Mouse (Mus musculus) adrenal gland, adult 2 months (tissue): ENCODE results near the gene Fam155a. TPM values are rescaled to one million over a fixed set of nuclear protein-coding genes. Genes with fewer than 3 reads are reported as not detected.

Source experiments
- DNase-seq: peaks from one replicate; pipeline ENCODE4 v3.0.0; 2021
- polyA plus RNA-seq: library from polyadenylated mRNA; depleted of rRNA; stranded (reverse); fragments of >200 nt; gene quantifications from 2 replicates; pipeline ENCODE4 v1.2.3, GENCODE M21; 2012
- total RNA-seq, 2 experiments: library from RNA; stranded (reverse); gene quantifications; 2 replicates each; pipeline ENCODE4 v1.2.3; 2021

Fam155a gene
- total and polyA plus RNA-seq, 3 experiments = 6.8 to 12.8 (median 9.3) TPM

- no peak for DNase-seq
These were observed 506.6 kb downstream of the Fam155a start for GRCm38 (mm10) chr8:9264378-9264777.

GRCm38 (mm10) chr8:9261527-9261926 is 509.4 kb downstream of the Fam155a start:
- no peak for DNase-seq

- DNase-seq = no peak
These were observed 515.6 kb downstream of the Fam155a start for GRCm38 (mm10) chr8:9255316-9255715.

GRCm38 (mm10) chr8:9252991-9253390 is 518.0 kb downstream of the Fam155a start:
- no peak for DNase-seq

- no peak for DNase-seq
These were observed 522.7 kb downstream of the Fam155a start for GRCm38 (mm10) chr8:9248109-9248821.

GRCm38 (mm10) chr8:9245994-9246393 is 525.0 kb downstream of the Fam155a start:
- no peak for DNase-seq

GRCm38 (mm10) chr8:9240996-9241395 is 530.0 kb downstream of the Fam155a start:
- no peak for DNase-seq

GRCm38 (mm10) chr8:9239741-9240140 is 531.2 kb downstream of the Fam155a start:
- DNase-seq = no peak

- no peak for DNase-seq
These were observed 532.0 kb downstream of the Fam155a start for GRCm38 (mm10) chr8:9238974-9239373.

- DNase-seq = peak; percentile 84
These were observed 537.5 kb downstream of the Fam155a start for GRCm38 (mm10) chr8:9233326-9233919.

- peak; percentile 56 for DNase-seq
These were observed 543.0 kb downstream of the Fam155a start for GRCm38 (mm10) chr8:9227779-9228464.

GRCm38 (mm10) chr8:9226767-9227166 is 544.2 kb downstream of the Fam155a start:
- no peak for DNase-seq

- no peak for DNase-seq
These were observed 559.2 kb downstream of the Fam155a start for GRCm38 (mm10) chr8:9211751-9212150.

- DNase-seq = no peak
These were observed 563.4 kb downstream of the Fam155a start for GRCm38 (mm10) chr8:9207505-9208051.

GRCm38 (mm10) chr8:9204345-9205067 is 566.5 kb downstream of the Fam155a start:
- DNase-seq = no peak

- DNase-seq = no peak
These were observed 570.9 kb downstream of the Fam155a start for GRCm38 (mm10) chr8:9200099-9200498.

- DNase-seq = no peak
These were observed 579.3 kb downstream of the Fam155a start for GRCm38 (mm10) chr8:9191682-9192081.

GRCm38 (mm10) chr8:9188616-9189015 is 582.3 kb downstream of the Fam155a start:
- no peak for DNase-seq

- no peak for DNase-seq
These were observed 585.8 kb downstream of the Fam155a start for GRCm38 (mm10) chr8:9185200-9185599.

GRCm38 (mm10) chr8:9182461-9182860 is 588.5 kb downstream of the Fam155a start:
- DNase-seq = no peak

- DNase-seq = peak; percentile 48
These were observed 590.2 kb downstream of the Fam155a start for GRCm38 (mm10) chr8:9180686-9181315.

GRCm38 (mm10) chr8:9176974-9177373 is 594.0 kb downstream of the Fam155a start:
- DNase-seq = no peak
